Comparison of ENCODE assay signal across 8 mouse cellular contexts in genomic region chr12:29695194-29695593, GRCm38 (mm10).
DNase-seq lines count a peak whose midpoint lies in the region; ATAC-seq and TF ChIP-seq lines count a peak whose summit lies in the region.

No protein-coding gene starts in this region.

- H3K36me3 ChIP-seq in hindbrain, embryonic 13.5 days = no peaks in the 10 kb centered on the region
- no peaks in the 10 kb centered on the region for H3K36me3 ChIP-seq in hindbrain, embryonic 11.5 days (ENCODE audit: control insufficient read depth, insufficient read depth, low read length)
- no peaks in the 10 kb centered on the region for H3K36me3 ChIP-seq in hindbrain, embryonic 15.5 days
- no peaks in the 10 kb centered on the region for H3K36me3 ChIP-seq in neural tube, embryonic 15.5 days

- H3K27ac ChIP-seq in hindbrain, embryonic 13.5 days = peak overlapping the region; percentile 70
- no peak overlapping the region for H3K27ac ChIP-seq in hindbrain, embryonic 11.5 days (ENCODE audit: low read depth, low read length)
- H3K27ac ChIP-seq in cortical plate, adult 2 months (ENCODE audit: insufficient read depth, low read length) = 0 out of 2 replicates have a peak overlapping the region, but pooled peaks have one; percentile 27
- peak overlapping the region; percentile 73 for H3K27ac ChIP-seq in hindbrain, embryonic 15.5 days (replicated peaks)
- peak overlapping the region; percentile 52 for H3K27ac ChIP-seq in neural tube, embryonic 15.5 days (replicated peaks)

- peaks cover 74% of the 10 kb centered on the region for H3K4me1 ChIP-seq in hindbrain, embryonic 13.5 days (replicated peaks)
- peaks cover 14% of the 10 kb centered on the region for H3K4me1 ChIP-seq in hindbrain, embryonic 11.5 days (replicated peaks; ENCODE audit: control insufficient read depth, insufficient read depth, low read length)
- H3K4me1 ChIP-seq in cortical plate, adult 2 months (ENCODE audit: control insufficient read depth, insufficient read depth, low read length) = peaks cover 31% of the 10 kb centered on the region
- peaks cover 83% of the 10 kb centered on the region for H3K4me1 ChIP-seq in hindbrain, embryonic 15.5 days (replicated peaks)
- peaks cover 68% of the 10 kb centered on the region for H3K4me1 ChIP-seq in neural tube, embryonic 15.5 days

- H3K27me3 ChIP-seq in hindbrain, embryonic 13.5 days = no peaks in the 10 kb centered on the region
- H3K27me3 ChIP-seq in hindbrain, embryonic 11.5 days (ENCODE audit: control insufficient read depth, insufficient read depth, low read length) = no peaks in the 10 kb centered on the region
- H3K27me3 ChIP-seq in hindbrain, embryonic 15.5 days = no peaks in the 10 kb centered on the region
- H3K27me3 ChIP-seq in neural tube, embryonic 15.5 days (replicated peaks) = no peaks in the 10 kb centered on the region

- no peak for DNase-seq in hindbrain, embryonic 11.5 days (ENCODE audit: low spot score)
- no peak for DNase-seq in Muller cell, postnatal 12 days (ENCODE audit: inconsistent ontology term)
- no peak for DNase-seq in embryo, embryonic 10.5 days (ENCODE audit: low spot score)
- no peak for DNase-seq in kidney, postnatal 25 days

- H3K9ac ChIP-seq in hindbrain, embryonic 13.5 days = no peak overlapping the region
- H3K9ac ChIP-seq in hindbrain, embryonic 11.5 days (ENCODE audit: low read depth, low read length) = no peak overlapping the region
- no peak overlapping the region for H3K9ac ChIP-seq in hindbrain, embryonic 15.5 days
- no peak overlapping the region for H3K9ac ChIP-seq in neural tube, embryonic 15.5 days (replicated peaks)

- H3K4me2 ChIP-seq in hindbrain, embryonic 13.5 days = no peak overlapping the region
- H3K4me2 ChIP-seq in hindbrain, embryonic 11.5 days (replicated peaks; ENCODE audit: low read depth, low read length) = no peak overlapping the region
- H3K4me2 ChIP-seq in hindbrain, embryonic 15.5 days = no peak overlapping the region
- no peak overlapping the region for H3K4me2 ChIP-seq in neural tube, embryonic 15.5 days

- no peak for TF ChIP-seq CTCF in cortical plate, adult 2 months (IDR thresholded peaks at IDR 0.05; ENCODE audit: extremely low read depth, insufficient read depth, low read length)

- WGBS in hindbrain, embryonic 13.5 days = 45% methylated on average over 2 of the region's 2 CpGs
- WGBS in hindbrain, embryonic 11.5 days = 56% methylated on average over 2 of the region's 2 CpGs
- WGBS in hindbrain, embryonic 15.5 days = 29% methylated on average over 2 of the region's 2 CpGs
- 42% methylated on average over 2 of the region's 2 CpGs for WGBS in neural tube, embryonic 15.5 days

- ATAC-seq in hindbrain, embryonic 13.5 days (ENCODE audit: low FRiP score) = no peak
- ATAC-seq in hindbrain, embryonic 11.5 days (ENCODE audit: low FRiP score) = no peak
- no peak for ATAC-seq in hindbrain, embryonic 15.5 days (ENCODE audit: low FRiP score, low read depth)
- no peak for ATAC-seq in neural tube, embryonic 15.5 days (ENCODE audit: low FRiP score)

- H3K4me3 ChIP-seq in hindbrain, embryonic 13.5 days = no peak overlapping the region
- H3K4me3 ChIP-seq in hindbrain, embryonic 11.5 days (ENCODE audit: low read depth, low read length) = no peak overlapping the region
- no peak overlapping the region for H3K4me3 ChIP-seq in cortical plate, adult 2 months (ENCODE audit: insufficient read depth, low read length)
- H3K4me3 ChIP-seq in hindbrain, embryonic 15.5 days = no peak overlapping the region
- no peak overlapping the region for H3K4me3 ChIP-seq in neural tube, embryonic 15.5 days (replicated peaks)

- H3K9me3 ChIP-seq in hindbrain, embryonic 13.5 days = no peaks in the 10 kb centered on the region
- no peaks in the 10 kb centered on the region for H3K9me3 ChIP-seq in hindbrain, embryonic 11.5 days (ENCODE audit: control insufficient read depth, low read length)
- no peaks in the 10 kb centered on the region for H3K9me3 ChIP-seq in hindbrain, embryonic 15.5 days
- no peaks in the 10 kb centered on the region for H3K9me3 ChIP-seq in neural tube, embryonic 15.5 days (replicated peaks)

- peak; percentile 14; the same call in 1 of the 2 replicates for TF ChIP-seq POLR2A in cortical plate, adult 2 months (IDR thresholded peaks at IDR 0.05; ENCODE audit: extremely low read depth, insufficient read depth, low read length)
